Mouse (Mus musculus) limb, embryonic 11.5 days (tissue): ENCODE measurements around the gene Stx4a. TPM values are rescaled to one million over a fixed set of nuclear protein-coding genes. Genes with fewer than 3 reads are reported as not detected.

Experiments
- ATAC-seq: fragments of 200-750 bp; cut with Nextera tagmentation; 2 replicates; pipeline ENCODE4 v1.8.0; 2017; ENCODE audit warnings: low read depth; ENCODE audit not compliant: insufficient number of reproducible peaks, low FRiP score, low TSS enrichment
- DNase-seq: peaks from one replicate; pipeline ENCODE4 v3.0.0-alpha.2; 2015; ENCODE audit warnings: low spot score
- H3K27ac ChIP-seq: fragments of 300-500 bp; sonication (generic); replicated peaks from 2 replicates; pipeline ENCODE4 v1.5.1; 2014; ENCODE audit warnings: low read depth, mild to moderate bottlenecking, low read length
- H3K27me3 ChIP-seq: fragments of 300-500 bp; sonication (generic); 2 replicates; pipeline ENCODE4 v1.6.1; 2014; ENCODE audit warnings: mild to moderate bottlenecking, low read length, mixed read lengths; ENCODE audit not compliant: control insufficient read depth, insufficient read depth
- H3K36me3 ChIP-seq: fragments of 300-500 bp; sonication (generic); 2 replicates; pipeline ENCODE4 v1.6.1; 2014; ENCODE audit warnings: mild to moderate bottlenecking, low read length, moderate library complexity, mixed read lengths; ENCODE audit not compliant: control insufficient read depth, insufficient read depth
- H3K4me1 ChIP-seq: fragments of 300-500 bp; sonication (generic); 2 replicates; pipeline ENCODE4 v1.6.1; 2014; ENCODE audit warnings: low read length, mixed read lengths; ENCODE audit not compliant: control insufficient read depth, insufficient read depth
- H3K4me2 ChIP-seq: fragments of 300-500 bp; sonication (generic); 2 replicates; pipeline ENCODE4 v1.6.1; 2014; ENCODE audit warnings: low read depth, mild to moderate bottlenecking, moderate library complexity; ENCODE audit not compliant: severe bottlenecking
- H3K4me3 ChIP-seq: fragments of 300-500 bp; sonication (generic); 2 replicates; pipeline ENCODE4 v1.5.1; 2014; ENCODE audit warnings: low read depth, low read length
- H3K9ac ChIP-seq: fragments of 300-500 bp; sonication (generic); 2 replicates; pipeline ENCODE4 v1.6.1; 2014; ENCODE audit warnings: mild to moderate bottlenecking, low read length
- H3K9me3 ChIP-seq: fragments of 300-500 bp; sonication (generic); 2 replicates; pipeline ENCODE4 v1.6.1; 2016; ENCODE audit warnings: low read length; ENCODE audit not compliant: control insufficient read depth
- WGBS: fragments of 180-500 bp; shearing (Covaris S2); extraction: QIAGEN DNeasy Blood & Tissue Kit; methylation state at CpG from one replicate; pipeline ENCODE4 v1.1.7; 2014; 5-methylcytosine and 5-hydroxymethylcytosine counted together
- polyA plus RNA-seq: library from polyadenylated mRNA; unstranded; fragments of >200 nt; fragmentation: Nextera tagmentation; extraction: Ambion mirVana; gene quantifications from 2 replicates; pipeline ENCODE4 v1.2.1, GENCODE M21; 2014

The Stx4a gene
- polyA plus RNA-seq, 1 experiment from 2014 or later: 17.3 TPM

DNA sequence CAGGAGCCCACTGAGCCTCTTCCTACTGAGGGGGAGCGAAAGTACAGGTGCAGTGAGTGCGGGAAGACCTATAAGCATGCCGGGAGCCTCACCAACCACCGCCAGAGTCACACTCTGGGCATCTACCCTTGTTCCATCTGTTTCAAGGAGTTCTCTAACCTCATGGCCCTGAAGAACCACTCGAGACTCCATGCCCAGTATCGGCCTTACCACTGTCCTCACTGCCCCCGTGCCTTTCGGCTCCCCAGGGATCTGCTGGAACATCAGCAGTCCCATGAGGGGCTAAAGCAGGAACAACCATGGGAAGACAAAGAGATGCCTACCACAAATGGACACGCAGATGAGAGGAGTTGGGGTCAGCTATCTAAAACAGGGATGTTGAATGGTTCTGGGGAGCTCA, 55.2 kb downstream of the Stx4a start:
- H3K27me3 ChIP-seq: no peaks in the 10 kb centered on the region
- no peaks in the 10 kb centered on the region for H3K9me3 ChIP-seq
- no peak overlapping the region for H3K27ac ChIP-seq
- H3K9ac ChIP-seq: no peak overlapping the region
- H3K36me3 ChIP-seq: peaks cover 61% of the 10 kb centered on the region
- peaks cover 6% of the 10 kb centered on the region for H3K4me1 ChIP-seq
- WGBS: 96% methylated on average over 9 of the region's 9 CpGs
- no peak overlapping the region for H3K4me2 ChIP-seq
- DNase-seq: no peak
- H3K4me3 ChIP-seq: no peak overlapping the region
- ATAC-seq: no peak

GRCm38 (mm10) chr7:127880431-127880830, 56.3 kb downstream of the Stx4a start:
- Histone ChIP-seq H3K27me3 (no peaks in the 10 kb centered on the region), H3K4me2 (no peak overlapping the region), H3K9me3 (no peaks in the 10 kb centered on the region), H3K27ac (no peak overlapping the region), H3K36me3 (peaks cover 63% of the 10 kb centered on the region), H3K4me3 (no peak overlapping the region), H3K9ac (no peak overlapping the region), H3K4me1 (0 out of 2 replicates have a peak, but pooled peaks cover 3% of the 10 kb centered on the region)
- DNase-seq (no peak), ATAC-seq (no peak)
- WGBS: 90% methylated on average over 12 of the region's 12 CpGs

DNA sequence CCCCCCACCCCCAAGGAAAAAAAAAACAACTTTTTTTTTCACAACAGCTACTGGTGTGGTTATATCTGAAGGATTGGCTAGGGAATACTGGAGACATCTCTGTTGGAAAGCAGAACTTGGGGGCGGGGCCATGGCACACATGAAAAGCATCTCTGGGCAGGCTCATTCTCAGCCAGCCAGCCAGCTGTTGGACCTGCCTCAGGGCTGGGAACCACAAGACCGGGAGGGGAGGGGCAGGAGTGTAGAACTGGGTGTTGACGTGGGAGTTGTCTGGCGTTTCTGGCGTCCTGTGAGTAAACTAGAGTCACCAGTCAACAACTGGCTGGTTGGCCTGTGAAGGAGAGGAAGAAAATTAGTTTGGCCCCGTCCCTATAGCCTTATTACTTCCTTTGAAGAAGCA, 61.9 kb downstream of the Stx4a start:
- no peak for DNase-seq
- Histone ChIP-seq H3K4me2 (no peak overlapping the region), H3K9ac (no peak overlapping the region), H3K4me3 (no peak overlapping the region), H3K36me3 (peaks cover 57% of the 10 kb centered on the region), H3K4me1 (no peaks in the 10 kb centered on the region), H3K9me3 (no peaks in the 10 kb centered on the region), H3K27ac (no peak overlapping the region), H3K27me3 (no peaks in the 10 kb centered on the region)
- WGBS: 59% methylated on average over 6 of the region's 6 CpGs
- ATAC-seq: no peak

DNA sequence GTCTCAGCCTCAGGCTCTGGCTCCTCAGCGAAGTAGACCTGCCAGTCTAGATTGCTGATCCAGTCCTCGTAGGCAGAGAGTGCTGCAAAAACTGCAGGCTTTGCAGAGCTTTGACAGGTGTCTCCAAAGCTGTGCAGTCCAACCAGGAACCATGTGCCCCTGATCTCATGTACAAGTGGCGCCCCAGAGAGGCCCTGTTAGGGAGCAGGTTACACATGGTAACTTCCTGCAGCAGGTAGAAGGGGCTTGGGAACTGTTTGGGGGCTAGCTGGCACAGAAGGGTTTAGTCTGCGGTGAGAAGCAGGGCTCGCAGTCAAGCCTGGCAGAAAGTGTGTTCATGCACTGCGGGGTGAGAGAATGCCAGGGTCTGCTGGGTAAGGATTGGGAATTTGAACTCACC, 62.5 kb downstream of the Stx4a start:
- WGBS: 92% methylated on average over 6 of the region's 6 CpGs
- H3K9me3 ChIP-seq: no peaks in the 10 kb centered on the region
- DNase-seq: no peak
- H3K4me1 ChIP-seq: no peaks in the 10 kb centered on the region
- H3K27me3 ChIP-seq: no peaks in the 10 kb centered on the region
- H3K4me2 ChIP-seq: no peak overlapping the region
- no peak overlapping the region for H3K9ac ChIP-seq
- H3K36me3 ChIP-seq: peaks cover 51% of the 10 kb centered on the region
- no peak overlapping the region for H3K4me3 ChIP-seq
- H3K27ac ChIP-seq: no peak overlapping the region
- no peak for ATAC-seq

GRCm38 (mm10) chr7:127887191-127887590, 63.1 kb downstream of the Stx4a start:
- H3K9ac ChIP-seq: no peak overlapping the region
- WGBS: 81% methylated on average over 8 of the region's 8 CpGs
- H3K27ac ChIP-seq: no peak overlapping the region
- no peak overlapping the region for H3K4me3 ChIP-seq
- no peak for DNase-seq
- no peaks in the 10 kb centered on the region for H3K9me3 ChIP-seq
- no peak overlapping the region for H3K4me2 ChIP-seq
- H3K36me3 ChIP-seq: peaks cover 45% of the 10 kb centered on the region
- no peaks in the 10 kb centered on the region for H3K4me1 ChIP-seq
- no peak for ATAC-seq
- no peaks in the 10 kb centered on the region for H3K27me3 ChIP-seq

GRCm38 (mm10) chr7:127887781-127888180, 63.7 kb downstream of the Stx4a start:
- ATAC-seq: no peak
- Histone ChIP-seq H3K27me3 (no peaks in the 10 kb centered on the region), H3K4me1 (no peaks in the 10 kb centered on the region), H3K4me2 (no peak overlapping the region), H3K27ac (no peak overlapping the region), H3K4me3 (no peak overlapping the region), H3K36me3 (peaks cover 39% of the 10 kb centered on the region), H3K9ac (no peak overlapping the region), H3K9me3 (no peaks in the 10 kb centered on the region)
- no peak for DNase-seq
- 85% methylated on average over 3 of the region's 3 CpGs for WGBS

DNA sequence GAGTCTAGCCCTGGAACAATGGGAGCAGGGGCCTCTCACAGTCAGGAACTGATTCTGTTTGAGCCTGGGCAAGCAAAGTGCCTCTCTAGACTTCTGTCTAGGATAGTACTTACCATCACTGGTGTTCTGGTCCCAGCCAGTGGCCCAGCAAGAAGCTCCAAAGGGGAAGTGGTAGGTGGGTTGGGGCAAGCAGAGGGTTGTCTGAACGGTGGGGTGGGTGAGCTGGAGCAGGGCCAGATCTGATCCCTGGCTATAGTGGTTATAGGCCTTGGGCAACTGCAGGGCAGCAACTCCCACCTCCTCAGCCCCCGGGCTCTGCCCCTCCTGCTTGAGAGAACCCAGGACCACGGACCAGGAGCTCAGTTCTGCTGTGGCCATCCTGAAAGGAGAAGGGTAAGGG, 64.7 kb downstream of the Stx4a start:
- Histone ChIP-seq H3K27ac (no peak overlapping the region), H3K9ac (no peak overlapping the region), H3K4me3 (no peak overlapping the region), H3K36me3 (peaks cover 29% of the 10 kb centered on the region), H3K4me2 (no peak overlapping the region), H3K4me1 (no peaks in the 10 kb centered on the region), H3K9me3 (no peaks in the 10 kb centered on the region), H3K27me3 (no peaks in the 10 kb centered on the region)
- ATAC-seq: no peak
- DNase-seq: no peak
- 93% methylated on average over 3 of the region's 3 CpGs for WGBS

GRCm38 (mm10) chr7:127890798-127891197, 66.7 kb downstream of the Stx4a start, which contains the start of gene Prss53:
Gene Prss53 (minus strand): TSS chr7:127890970.
- Histone ChIP-seq H3K27ac (no peak within 1 kb of the TSS), H3K9ac (no peak within 1 kb of the TSS), H3K9me3 (no peaks in the 10 kb centered on the region), H3K36me3 (peaks cover 22% of the 10 kb centered on the region), H3K4me2 (no peak within 1 kb of the TSS), H3K4me1 (0 out of 2 replicates have a peak, but pooled peaks cover 5% of the 10 kb centered on the region), H3K4me3 (no peak within 1 kb of the TSS), H3K27me3 (no peaks in the 10 kb centered on the region)
- DNase-seq: no peak
- ATAC-seq: no peak
- WGBS: 27% methylated on average over 4 of the region's 4 CpGs

GRCm38 (mm10) chr7:127894480-127894879, 70.4 kb downstream of the Stx4a start:
- no peak overlapping the region; the same call in 1 of the 2 replicates for H3K9ac ChIP-seq
- ATAC-seq: no peak
- WGBS: 85% methylated on average over 5 of the region's 5 CpGs

More at GRCm38 (mm10) chr7:127894480-127894879, 70.4 kb downstream of the Stx4a start:
- Histone ChIP-seq H3K4me1 (0 out of 2 replicates have a peak, but pooled peaks cover 5% of the 10 kb centered on the region), H3K36me3 (peaks cover 7% of the 10 kb centered on the region; the same call in 1 of the 2 replicates), H3K27ac (no peak overlapping the region), H3K4me2 (peak overlapping the region; percentile 73), H3K9me3 (no peaks in the 10 kb centered on the region), H3K4me3 (peak overlapping the region; percentile 45; the same call in 1 of the 2 replicates), H3K27me3 (no peaks in the 10 kb centered on the region)
- no peak for DNase-seq
